Mouse (Mus musculus): ENCODE measurements around the gene Trmt5.

DNA sequence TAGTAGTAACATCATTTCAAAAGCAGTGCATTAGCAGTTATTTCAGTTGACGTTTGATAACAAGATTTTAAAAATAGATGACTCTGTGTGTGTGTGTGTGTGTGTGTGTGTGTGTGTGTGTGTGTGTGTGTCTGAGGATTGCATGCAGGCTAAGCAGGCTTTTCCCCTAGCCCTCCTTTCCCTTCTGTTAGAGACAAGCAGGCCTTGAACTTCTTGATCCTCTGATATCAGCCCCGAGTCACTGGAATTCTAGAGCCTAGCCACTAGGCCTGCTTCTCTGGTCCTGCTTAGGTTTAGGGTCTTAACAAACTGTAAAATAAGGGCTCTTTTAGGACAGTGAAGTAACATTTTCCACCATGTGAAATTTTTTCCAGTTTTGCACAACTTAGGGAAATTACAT is 38.7 kb upstream of the Trmt5 start:
- TF ChIP-seq CTCF (IDR thresholded peaks at IDR 0.05; ENCODE audit: insufficient read depth, low read length) = no peak
- no peak for TF ChIP-seq POLR2A (IDR thresholded peaks at IDR 0.05; ENCODE audit: borderline replicate concordance, extremely low read depth, low read depth, low read length)

All from lung, adult 2 months (tissue).